Mouse (Mus musculus) left cerebral cortex, adult 11 months (tissue): Measurements from ENCODE around the gene Xylb.

Source experiments
- DNase-seq: peaks from one replicate; pipeline ENCODE4 v3.0.0; 2022; ENCODE audit warnings: low spot score

The Xylb gene

GRCm38 (mm10) chr9:119401801-119402214 is 44.6 kb downstream of the Xylb start, which contains the start of gene Acvr2b:
Acvr2b (plus strand) TSS chr9:119402118.
- peak; percentile 90 for DNase-seq

- DNase-seq: no peak
Measured at GRCm38 (mm10) chr9:119402253-119403235, 45.4 kb downstream of the Xylb start.

- no peak for DNase-seq
Measured at GRCm38 (mm10) chr9:119403236-119403641, 46.1 kb downstream of the Xylb start.

GRCm38 (mm10) chr9:119404090-119404489 is 46.9 kb downstream of the Xylb start:
- no peak for DNase-seq

- DNase-seq: no peak
Measured at GRCm38 (mm10) chr9:119407884-119408283, 50.7 kb downstream of the Xylb start.

- no peak for DNase-seq
Measured at GRCm38 (mm10) chr9:119408898-119409664, 51.9 kb downstream of the Xylb start.

GRCm38 (mm10) chr9:119409864-119410263 is 52.7 kb downstream of the Xylb start:
- no peak for DNase-seq

- DNase-seq: no peak
Measured at GRCm38 (mm10) chr9:119418025-119418424, 60.8 kb downstream of the Xylb start.

- no peak for DNase-seq
Measured at GRCm38 (mm10) chr9:119419852-119420438, 62.8 kb downstream of the Xylb start.

GRCm38 (mm10) chr9:119425217-119425975 is 68.2 kb downstream of the Xylb start:
- no peak for DNase-seq

- DNase-seq: no peak
Measured at GRCm38 (mm10) chr9:119425976-119426415, 68.8 kb downstream of the Xylb start.

- no peak for DNase-seq
Measured at GRCm38 (mm10) chr9:119426483-119426882, 69.3 kb downstream of the Xylb start.

- peak; percentile 76 for DNase-seq
Measured at GRCm38 (mm10) chr9:119430311-119430710, 73.1 kb downstream of the Xylb start.

GRCm38 (mm10) chr9:119435855-119436254 is 78.7 kb downstream of the Xylb start:
- no peak for DNase-seq

GRCm38 (mm10) chr9:119438065-119438464 is 80.9 kb downstream of the Xylb start:
- no peak for DNase-seq

GRCm38 (mm10) chr9:119438498-119439000 is 81.4 kb downstream of the Xylb start:
- DNase-seq: no peak
